Mouse (Mus musculus): ENCODE results near the gene Ccdc12. TPM values are rescaled to one million over a fixed set of nuclear protein-coding genes. Genes with fewer than 3 reads are reported as not detected.

Gene Ccdc12
- polyA plus RNA-seq, 1 experiment from 2014 or later, result 123 TPM

- 88% methylated on average over 1 of the region's 1 CpGs for WGBS
- no peaks in the 10 kb centered on the region for H3K9me3 ChIP-seq
- no peak overlapping the region for H3K9ac ChIP-seq
- ATAC-seq (ENCODE audit: insufficient number of reproducible peaks, insufficient read depth, low FRiP score, low TSS enrichment, low read depth), result no peak
- no peak overlapping the region for H3K27ac ChIP-seq
- peaks cover 7% of the 10 kb centered on the region; the same call in 1 of the 2 replicates for H3K36me3 ChIP-seq
- no peak overlapping the region for H3K4me3 ChIP-seq
- H3K4me2 ChIP-seq, result no peak overlapping the region
- peaks cover 15% of the 10 kb centered on the region for H3K4me1 ChIP-seq
- no peaks in the 10 kb centered on the region for H3K27me3 ChIP-seq
These were observed 6.5 kb downstream of the Ccdc12 start for GRCm38 (mm10) chr9:110662844-110663243.

GRCm38 (mm10) chr9:110665912-110666311 lies 9.6 kb downstream of the Ccdc12 start:
- no peaks in the 10 kb centered on the region for H3K27me3 ChIP-seq
- WGBS, result 24% methylated on average over 4 of the region's 4 CpGs
- ATAC-seq (ENCODE audit: insufficient number of reproducible peaks, insufficient read depth, low FRiP score, low TSS enrichment, low read depth), result no peak

DNA sequence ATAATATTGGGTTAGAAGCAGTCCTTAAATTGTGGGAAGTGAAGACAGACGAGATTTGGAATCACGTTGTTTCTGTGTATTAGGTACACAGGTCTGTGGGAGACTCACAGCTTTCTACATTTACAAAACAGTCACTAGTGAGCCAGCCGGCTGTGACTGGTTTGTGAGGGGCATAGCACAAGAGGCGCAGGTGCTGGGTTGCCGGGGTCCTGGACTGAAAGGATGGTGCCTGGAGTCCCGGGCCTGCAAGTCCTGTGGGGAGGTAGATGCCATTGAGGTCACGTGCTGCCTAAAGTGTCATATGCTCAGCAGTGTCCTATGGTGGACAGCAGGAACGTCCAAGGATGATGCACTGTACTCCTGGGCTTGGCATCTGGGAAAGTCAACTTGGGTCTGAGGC lies 10.1 kb downstream of the Ccdc12 start:
- H3K27me3 ChIP-seq, result no peaks in the 10 kb centered on the region
- no peak overlapping the region for H3K4me3 ChIP-seq
- no peak overlapping the region for H3K27ac ChIP-seq
- no peaks in the 10 kb centered on the region for H3K36me3 ChIP-seq
- H3K4me1 ChIP-seq, result peaks cover 13% of the 10 kb centered on the region
- no peaks in the 10 kb centered on the region for H3K9me3 ChIP-seq
- ATAC-seq (ENCODE audit: insufficient number of reproducible peaks, insufficient read depth, low FRiP score, low TSS enrichment, low read depth), result no peak
- WGBS, result 44% methylated on average over 8 of the region's 8 CpGs
- no peak overlapping the region for H3K4me2 ChIP-seq
- H3K9ac ChIP-seq, result no peak overlapping the region

More at GRCm38 (mm10) chr9:110665912-110666311, 9.6 kb downstream of the Ccdc12 start:
- Histone ChIP-seq H3K4me2 (no peak overlapping the region), H3K9me3 (no peaks in the 10 kb centered on the region), H3K4me3 (no peak overlapping the region), H3K9ac (no peak overlapping the region), H3K27ac (no peak overlapping the region), H3K36me3 (no peaks in the 10 kb centered on the region), H3K4me1 (peaks cover 13% of the 10 kb centered on the region)

DNA sequence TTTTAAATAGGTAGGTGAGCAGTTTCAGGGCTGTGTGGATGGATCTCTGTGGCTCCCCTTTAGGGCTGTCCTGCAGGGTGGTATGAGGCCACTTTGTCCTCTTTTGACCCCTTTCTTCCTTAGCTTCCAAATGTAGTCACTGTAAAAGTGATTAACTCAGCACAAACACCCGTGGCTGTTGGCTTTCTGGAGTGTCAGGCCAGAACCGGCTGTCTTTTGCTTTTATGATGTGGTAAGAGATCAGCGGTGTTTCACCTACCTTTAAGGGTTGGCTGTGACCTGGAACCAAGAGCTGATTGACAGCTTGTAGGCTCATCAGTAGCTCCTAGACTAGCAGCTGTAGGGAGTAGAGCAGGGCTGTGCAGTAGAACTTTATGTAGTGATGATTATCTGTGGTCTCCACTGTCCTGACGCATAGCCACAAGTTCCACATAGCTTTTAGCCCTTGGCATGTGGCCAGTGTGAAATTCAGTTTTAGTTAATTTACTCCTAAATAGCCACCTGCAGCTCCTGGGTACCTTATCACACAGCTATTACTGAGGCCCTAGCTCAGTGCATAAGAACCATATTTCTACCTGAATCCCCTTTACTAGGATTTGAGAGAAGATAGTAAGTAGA lies 11.0 kb downstream of the Ccdc12 start:
- ATAC-seq (ENCODE audit: insufficient number of reproducible peaks, insufficient read depth, low FRiP score, low TSS enrichment, low read depth), result no peak

GRCm38 (mm10) chr9:110668601-110669293 lies 12.4 kb downstream of the Ccdc12 start:
- WGBS, result 92% methylated on average over 6 of the region's 6 CpGs
- no peak for ATAC-seq (ENCODE audit: insufficient number of reproducible peaks, insufficient read depth, low FRiP score, low TSS enrichment, low read depth)

More for the DNA sequence above, 11.0 kb downstream of the Ccdc12 start:
- Histone ChIP-seq H3K4me3 (no peak overlapping the region), H3K4me1 (peaks cover 14% of the 10 kb centered on the region), H3K4me2 (no peak overlapping the region), H3K36me3 (no peaks in the 10 kb centered on the region), H3K27ac (no peak overlapping the region), H3K27me3 (no peaks in the 10 kb centered on the region), H3K9me3 (no peaks in the 10 kb centered on the region), H3K9ac (no peak overlapping the region)
- 71% methylated on average over 4 of the region's 4 CpGs for WGBS

GRCm38 (mm10) chr9:110669785-110670184 lies 13.5 kb downstream of the Ccdc12 start:
- no peaks in the 10 kb centered on the region for H3K27me3 ChIP-seq
- H3K4me3 ChIP-seq, result no peak overlapping the region
- H3K36me3 ChIP-seq, result 0 out of 2 replicates have a peak, but pooled peaks cover 3% of the 10 kb centered on the region
- H3K9me3 ChIP-seq, result no peaks in the 10 kb centered on the region
- H3K9ac ChIP-seq, result no peak overlapping the region
- peaks cover 29% of the 10 kb centered on the region for H3K4me1 ChIP-seq
- H3K27ac ChIP-seq, result no peak overlapping the region
- no peak for ATAC-seq (ENCODE audit: insufficient number of reproducible peaks, insufficient read depth, low FRiP score, low TSS enrichment, low read depth)
- WGBS, result 90% methylated on average over 5 of the region's 5 CpGs
- H3K4me2 ChIP-seq, result no peak overlapping the region

More at GRCm38 (mm10) chr9:110668601-110669293, 12.4 kb downstream of the Ccdc12 start:
- Histone ChIP-seq H3K4me1 (peaks cover 27% of the 10 kb centered on the region), H3K4me2 (no peak overlapping the region), H3K36me3 (0 out of 2 replicates have a peak, but pooled peaks cover 3% of the 10 kb centered on the region), H3K9ac (no peak overlapping the region), H3K27me3 (no peaks in the 10 kb centered on the region), H3K9me3 (no peaks in the 10 kb centered on the region), H3K27ac (no peak overlapping the region), H3K4me3 (no peak overlapping the region)

GRCm38 (mm10) chr9:110672462-110673106 lies 16.3 kb downstream of the Ccdc12 start:
- no peak overlapping the region for H3K4me2 ChIP-seq
- 0 out of 2 replicates have a peak, but pooled peaks cover 3% of the 10 kb centered on the region for H3K36me3 ChIP-seq
- H3K4me3 ChIP-seq, result no peak overlapping the region
- WGBS, result 58% methylated on average over 7 of the region's 7 CpGs
- no peak overlapping the region for H3K27ac ChIP-seq
- H3K9me3 ChIP-seq, result no peaks in the 10 kb centered on the region
- H3K4me1 ChIP-seq, result peaks cover 16% of the 10 kb centered on the region
- H3K9ac ChIP-seq, result no peak overlapping the region
- H3K27me3 ChIP-seq, result no peaks in the 10 kb centered on the region
- no peak for ATAC-seq (ENCODE audit: insufficient number of reproducible peaks, insufficient read depth, low FRiP score, low TSS enrichment, low read depth)

DNA sequence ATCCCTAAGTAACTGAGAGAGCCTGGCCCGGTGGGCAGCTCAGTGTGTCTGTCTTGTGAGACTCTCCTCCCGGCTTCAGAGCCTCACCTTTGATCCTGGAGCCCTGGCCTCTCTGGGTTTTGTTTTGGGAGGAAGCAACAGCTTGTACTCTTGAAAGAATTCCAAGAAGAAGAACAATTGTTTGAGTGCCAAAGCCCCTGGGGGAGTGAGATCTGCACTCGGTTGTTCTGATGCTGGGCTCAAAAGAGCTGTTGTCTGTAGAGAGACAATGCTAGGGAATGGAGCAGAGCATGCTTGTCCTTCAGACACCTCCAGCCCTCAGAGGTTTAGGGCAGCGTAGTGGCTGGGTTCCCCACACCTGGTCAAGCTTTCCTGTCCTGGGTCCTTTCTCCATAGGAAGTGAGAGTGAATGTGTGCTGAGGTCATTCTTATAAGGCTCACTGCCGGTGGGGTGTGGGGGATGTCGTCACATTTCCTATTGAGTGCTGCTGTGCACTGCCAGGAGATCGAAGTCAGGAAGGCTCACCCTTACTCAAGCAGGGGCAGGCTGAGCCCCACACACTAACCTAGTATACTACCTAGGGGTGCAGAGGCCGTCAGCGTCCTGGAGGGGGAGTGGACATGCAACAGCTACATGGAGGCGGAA lies 16.9 kb downstream of the Ccdc12 start:
- WGBS, result 56% methylated on average over 10 of the region's 10 CpGs
- Histone ChIP-seq H3K36me3 (0 out of 2 replicates have a peak, but pooled peaks cover 3% of the 10 kb centered on the region), H3K27ac (peak overlapping the region; percentile 22; the same call in 1 of the 2 replicates), H3K9me3 (no peaks in the 10 kb centered on the region), H3K27me3 (no peaks in the 10 kb centered on the region), H3K9ac (0 out of 2 replicates have a peak overlapping the region, but pooled peaks have one; percentile 16), H3K4me2 (no peak overlapping the region), H3K4me3 (no peak overlapping the region), H3K4me1 (peaks cover 16% of the 10 kb centered on the region)
- ATAC-seq (ENCODE audit: insufficient number of reproducible peaks, insufficient read depth, low FRiP score, low TSS enrichment, low read depth), result no peak

GRCm38 (mm10) chr9:110676492-110676911 lies 20.2 kb downstream of the Ccdc12 start:
- Histone ChIP-seq H3K27me3 (no peaks in the 10 kb centered on the region), H3K27ac (no peak overlapping the region), H3K4me3 (no peak overlapping the region), H3K36me3 (peaks cover 6% of the 10 kb centered on the region), H3K9me3 (no peaks in the 10 kb centered on the region), H3K9ac (no peak overlapping the region), H3K4me2 (no peak overlapping the region), H3K4me1 (peaks cover 16% of the 10 kb centered on the region)
- no peak for ATAC-seq (ENCODE audit: insufficient number of reproducible peaks, insufficient read depth, low FRiP score, low TSS enrichment, low read depth)
- WGBS, result 90% methylated on average over 8 of the region's 8 CpGs

GRCm38 (mm10) chr9:110678886-110679285 lies 22.6 kb downstream of the Ccdc12 start:
- 69% methylated on average over 5 of the region's 5 CpGs for WGBS
- Histone ChIP-seq H3K4me1 (peaks cover 19% of the 10 kb centered on the region), H3K27ac (no peak overlapping the region), H3K4me2 (no peak overlapping the region), H3K9me3 (no peaks in the 10 kb centered on the region), H3K4me3 (no peak overlapping the region), H3K27me3 (no peaks in the 10 kb centered on the region), H3K9ac (no peak overlapping the region), H3K36me3 (peaks cover 3% of the 10 kb centered on the region)
- no peak for ATAC-seq (ENCODE audit: insufficient number of reproducible peaks, insufficient read depth, low FRiP score, low TSS enrichment, low read depth)

GRCm38 (mm10) chr9:110680736-110681507 lies 24.6 kb downstream of the Ccdc12 start:
- no peak overlapping the region for H3K27ac ChIP-seq
- no peak for ATAC-seq (ENCODE audit: insufficient number of reproducible peaks, insufficient read depth, low FRiP score, low TSS enrichment, low read depth)
- no peak overlapping the region for H3K4me2 ChIP-seq
- H3K36me3 ChIP-seq, result peaks cover 3% of the 10 kb centered on the region
- H3K9ac ChIP-seq, result no peak overlapping the region
- no peak overlapping the region for H3K4me3 ChIP-seq
- H3K27me3 ChIP-seq, result no peaks in the 10 kb centered on the region
- H3K4me1 ChIP-seq, result peaks cover 36% of the 10 kb centered on the region
- H3K9me3 ChIP-seq, result no peaks in the 10 kb centered on the region
- WGBS, result 67% methylated on average over 7 of the region's 7 CpGs

All from embryonic facial prominence, embryonic 13.5 days (tissue).